Mouse (Mus musculus) kidney, adult 2 months (tissue): ENCODE measurements at regions not wholly inside any gene's neighbourhood (a gene's known extent, or its start where the extent isn't known, plus 50 kb on each side); places are given as distances from the start of the nearest gene placed in this dataset.

Source experiments
- CTCF ChIP-seq: fragments of 200-500 bp; conservative IDR thresholded peaks from 2 replicates; pipeline ENCODE4 v1.5.1; 2011; ENCODE audit warnings: low read depth, mild to moderate bottlenecking, control low read depth, low read length, moderate library complexity, mixed read lengths; ENCODE audit not compliant: insufficient read depth, insufficient read length
- POLR2A ChIP-seq: fragments of 200-500 bp; IDR thresholded peaks from one replicate; pipeline ENCODE4 v1.6.1; 2011; ENCODE audit warnings: low read depth, low read length, control low read depth

GRCm38 (mm10) chr3:149140461-149140860 is 150.1 kb upstream of the Adgrl2 start:
- no peak for TF ChIP-seq CTCF
- no peak for TF ChIP-seq POLR2A
